Mouse (Mus musculus) kidney, embryonic 14.5 days (tissue): ENCODE results near the gene Romo1. TPM values are rescaled to one million over a fixed set of nuclear protein-coding genes. Genes with fewer than 3 reads are reported as not detected.
"Not testable (repeated sequence)": the region's sequence is repeated elsewhere in the genome, so short reads cannot be mapped to it uniquely, and the experiment has no call there.

Source experiments
- ATAC-seq: fragments of 200-750 bp; cut with Nextera tagmentation; 2 replicates; pipeline ENCODE4 v1.8.0; 2017; ENCODE audit warnings: moderate number of reproducible peaks, mild to moderate bottlenecking, moderate TSS enrichment, moderate library complexity; ENCODE audit not compliant: low FRiP score, low TSS enrichment
- H3K27ac ChIP-seq: fragments of 300-500 bp; sonication (generic); 2 replicates; pipeline ENCODE4 v1.5.1; 2014; ENCODE audit warnings: low read depth, mild to moderate bottlenecking, low read length, moderate library complexity, mixed read lengths
- H3K27me3 ChIP-seq: fragments of 300-500 bp; sonication (generic); 2 replicates; pipeline ENCODE4 v1.6.1; 2014; ENCODE audit warnings: mild to moderate bottlenecking, low read length; ENCODE audit not compliant: control insufficient read depth, insufficient read depth
- H3K36me3 ChIP-seq: fragments of 300-500 bp; sonication (generic); 2 replicates; pipeline ENCODE4 v1.6.1; 2014; ENCODE audit warnings: low read length, mixed read lengths; ENCODE audit not compliant: control insufficient read depth, insufficient read depth
- H3K4me1 ChIP-seq: fragments of 300-500 bp; sonication (generic); 2 replicates; pipeline ENCODE4 v1.6.1; 2014; ENCODE audit warnings: low read length, mixed read lengths; ENCODE audit not compliant: control insufficient read depth, insufficient read depth
- H3K4me2 ChIP-seq: fragments of 300-500 bp; sonication (generic); replicated peaks from 2 replicates; pipeline ENCODE4 v1.6.1; 2014; ENCODE audit warnings: low read depth, mild to moderate bottlenecking, low read length
- H3K4me3 ChIP-seq: fragments of 300-500 bp; sonication (generic); 2 replicates; pipeline ENCODE4 v1.5.1; 2014; ENCODE audit warnings: mild to moderate bottlenecking, low read length
- H3K9ac ChIP-seq: fragments of 300-500 bp; sonication (generic); 2 replicates; pipeline ENCODE4 v1.6.1; 2014; ENCODE audit warnings: low read depth, mild to moderate bottlenecking, low read length, moderate library complexity
- H3K9me3 ChIP-seq: fragments of 300-500 bp; sonication (generic); 2 replicates; pipeline ENCODE4 v1.6.1; 2016; ENCODE audit warnings: low read length; ENCODE audit not compliant: control insufficient read depth
- WGBS: fragments of 180-500 bp; shearing (Covaris S2); extraction: QIAGEN DNeasy Blood & Tissue Kit; methylation state at CpG from one replicate; pipeline ENCODE4 v1.1.7; 2014; 5-methylcytosine and 5-hydroxymethylcytosine counted together
- polyA plus RNA-seq: library from polyadenylated mRNA; unstranded; fragments of >200 nt; fragmentation: Nextera tagmentation; extraction: Ambion mirVana; gene quantifications from 2 replicates; pipeline ENCODE4 v1.2.1, GENCODE M21; 2014

Gene Romo1
- polyA plus RNA-seq, 1 experiment from 2014 or later: 417 TPM

GRCm38 (mm10) chr2:156177079-156177478 lies 33.2 kb downstream of the Romo1 start:
- H3K4me1 ChIP-seq: peaks cover 9% of the 10 kb centered on the region; the same call in 1 of the 2 replicates
- no peak overlapping the region for H3K27ac ChIP-seq
- H3K9ac ChIP-seq: no peak overlapping the region
- H3K4me3 ChIP-seq: peak overlapping the region; percentile 1; the same call in 1 of the 2 replicates
- H3K27me3 ChIP-seq: no peaks in the 10 kb centered on the region
- peak overlapping the region; percentile 15; the same call in 1 of the 2 replicates for H3K4me2 ChIP-seq
- ATAC-seq: no peak
- peaks cover 63% of the 10 kb centered on the region for H3K36me3 ChIP-seq
- 81% methylated on average over 6 of the region's 6 CpGs for WGBS
- no peaks in the 10 kb centered on the region for H3K9me3 ChIP-seq

- H3K27me3 ChIP-seq: no peaks in the 10 kb centered on the region
- no peaks in the 10 kb centered on the region for H3K9me3 ChIP-seq
- peaks cover 9% of the 10 kb centered on the region; the same call in 1 of the 2 replicates for H3K4me1 ChIP-seq
- peak overlapping the region; percentile 68; the same call in 1 of the 2 replicates for H3K4me2 ChIP-seq
- no peak overlapping the region for H3K27ac ChIP-seq
- no peak overlapping the region; the same call in 1 of the 2 replicates for H3K9ac ChIP-seq
- no peak for ATAC-seq
- WGBS: 82% methylated on average over 7 of the region's 7 CpGs
- H3K4me3 ChIP-seq: peak overlapping the region; percentile 96; the same call in 1 of the 2 replicates
- H3K36me3 ChIP-seq: peaks cover 58% of the 10 kb centered on the region
These were observed 33.8 kb downstream of the Romo1 start for GRCm38 (mm10) chr2:156177651-156178050.

GRCm38 (mm10) chr2:156179046-156179795 lies 35.4 kb downstream of the Romo1 start:
- WGBS: 2% methylated on average over 47 of the region's 47 CpGs
- Histone ChIP-seq H3K9ac (peak overlapping the region; percentile 100), H3K4me1 (peaks cover 9% of the 10 kb centered on the region; the same call in 1 of the 2 replicates), H3K36me3 (peaks cover 44% of the 10 kb centered on the region), H3K4me2 (peak overlapping the region; percentile 68), H3K9me3 (no peaks in the 10 kb centered on the region), H3K27ac (peak overlapping the region; percentile 96), H3K27me3 (no peaks in the 10 kb centered on the region), H3K4me3 (peak overlapping the region; percentile 96)
- ATAC-seq: peak; percentile 55

GRCm38 (mm10) chr2:156179796-156180093 lies 35.9 kb downstream of the Romo1 start:
- Histone ChIP-seq H3K27ac (peak overlapping the region; percentile 96), H3K4me1 (peaks cover 9% of the 10 kb centered on the region; the same call in 1 of the 2 replicates)
- WGBS: under 1% methylated on average over 41 of the region's 41 CpGs

GRCm38 (mm10) chr2:156180094-156180821 lies 36.4 kb downstream of the Romo1 start, which contains the start of gene Rbm39:
Gene Rbm39 (minus strand): TSS chr2:156180238.
- no peaks in the 10 kb centered on the region for H3K27me3 ChIP-seq
- H3K9ac ChIP-seq: peak within 1 kb of the TSS; percentile 100
- H3K4me3 ChIP-seq: peak within 1 kb of the TSS; percentile 96
- WGBS: under 1% methylated on average over 47 of the region's 47 CpGs
- H3K9me3 ChIP-seq: no peaks in the 10 kb centered on the region
- H3K36me3 ChIP-seq: peaks cover 34% of the 10 kb centered on the region
- peaks cover 9% of the 10 kb centered on the region; the same call in 1 of the 2 replicates for H3K4me1 ChIP-seq
- ATAC-seq: peak; percentile 97
- H3K4me2 ChIP-seq: peak within 1 kb of the TSS; percentile 68
- peak within 1 kb of the TSS; percentile 96 for H3K27ac ChIP-seq

More at GRCm38 (mm10) chr2:156179796-156180093, 35.9 kb downstream of the Romo1 start:
- peak overlapping the region; percentile 100 for H3K9ac ChIP-seq
- peaks cover 39% of the 10 kb centered on the region for H3K36me3 ChIP-seq
- H3K4me3 ChIP-seq: peak overlapping the region; percentile 96
- no peaks in the 10 kb centered on the region for H3K27me3 ChIP-seq
- H3K4me2 ChIP-seq: no peak overlapping the region; the same call in 1 of the 2 replicates
- no peaks in the 10 kb centered on the region for H3K9me3 ChIP-seq
- no peak for ATAC-seq

GRCm38 (mm10) chr2:156180824-156181590 lies 37.2 kb downstream of the Romo1 start:
- 14% methylated on average over 8 of the region's 8 CpGs for WGBS
- H3K4me3 ChIP-seq: peak overlapping the region; percentile 96
- H3K4me1 ChIP-seq: peaks cover 9% of the 10 kb centered on the region; the same call in 1 of the 2 replicates
- H3K4me2 ChIP-seq: peak overlapping the region; percentile 48
- no peaks in the 10 kb centered on the region for H3K27me3 ChIP-seq
- H3K27ac ChIP-seq: peak overlapping the region; percentile 39; the same call in 1 of the 2 replicates
- peak overlapping the region; percentile 62 for H3K9ac ChIP-seq
- ATAC-seq: no peak
- no peaks in the 10 kb centered on the region for H3K9me3 ChIP-seq
- peaks cover 28% of the 10 kb centered on the region for H3K36me3 ChIP-seq

GRCm38 (mm10) chr2:156181592-156181991 lies 37.8 kb downstream of the Romo1 start:
- H3K9ac ChIP-seq: no peak overlapping the region; the same call in 1 of the 2 replicates
- H3K4me2 ChIP-seq: no peak overlapping the region
- no peak overlapping the region for H3K4me3 ChIP-seq
- H3K9me3 ChIP-seq: no peaks in the 10 kb centered on the region
- no peak for ATAC-seq
- peaks cover 9% of the 10 kb centered on the region; the same call in 1 of the 2 replicates for H3K4me1 ChIP-seq
- no peak overlapping the region for H3K27ac ChIP-seq
- 72% methylated on average over 2 of the region's 2 CpGs for WGBS
- H3K27me3 ChIP-seq: no peaks in the 10 kb centered on the region
- H3K36me3 ChIP-seq: peaks cover 22% of the 10 kb centered on the region

GRCm38 (mm10) chr2:156189241-156189640 lies 45.4 kb downstream of the Romo1 start:
- H3K4me1 ChIP-seq: not testable (repeated sequence)
- 84% methylated on average over 7 of the region's 7 CpGs for WGBS

More at GRCm38 (mm10) chr2:156189241-156189640, 45.4 kb downstream of the Romo1 start:
- H3K27me3 ChIP-seq, H3K36me3 ChIP-seq, H3K9me3 ChIP-seq, ATAC-seq, H3K4me2 ChIP-seq, H3K9ac ChIP-seq, H3K4me3 ChIP-seq, H3K27ac ChIP-seq: not testable (repeated sequence)
